Mouse (Mus musculus) cerebellum, adult 2 months (tissue): ENCODE measurements around the gene Eddm3b. TPM values are rescaled to one million over a fixed set of nuclear protein-coding genes. Genes with fewer than 3 reads are reported as not detected.
A peak's percentile ranks its signal among the peaks of the same experiment; 100 is the strongest.

Source experiments
- DNase-seq, 2 experiments: peaks; one replicate each; pipeline ENCODE4 v3.0.0; 2021
- H3K27ac ChIP-seq: fragments of 200-500 bp; 2 replicates; pipeline ENCODE4 v1.5.1; 2012; ENCODE audit warnings: low read length, control low read depth, inconsistent platforms; ENCODE audit not compliant: insufficient read depth
- H3K27me3 ChIP-seq: fragments of 200-500 bp; 2 replicates; pipeline ENCODE4 v1.6.1; 2012; ENCODE audit warnings: inconsistent platforms, mild to moderate bottlenecking, low read length, moderate library complexity; ENCODE audit not compliant: control insufficient read depth, insufficient read depth
- H3K4me1 ChIP-seq: fragments of 200-500 bp; 2 replicates; pipeline ENCODE4 v1.6.1; 2011; ENCODE audit warnings: low read length; ENCODE audit not compliant: control insufficient read depth, insufficient read depth
- H3K4me3 ChIP-seq: fragments of 200-500 bp; replicated peaks from 2 replicates; pipeline ENCODE3; 2011; ENCODE audit warnings: mild to moderate bottlenecking, low read depth, low read length, control low read depth; ENCODE audit not compliant: insufficient read depth
- CTCF ChIP-seq: fragments of 200-500 bp; IDR thresholded peaks from 2 replicates; pipeline ENCODE4 v1.5.1; 2011; ENCODE audit warnings: low read depth, mild to moderate bottlenecking, control low read depth, low read length, moderate library complexity, borderline replicate concordance; ENCODE audit not compliant: insufficient read depth
- POLR2A ChIP-seq: fragments of 200-500 bp; IDR thresholded peaks from 2 replicates; pipeline ENCODE4 v1.6.1; 2011; ENCODE audit warnings: low read length, control low read depth, borderline replicate concordance; ENCODE audit not compliant: insufficient read depth
- WGBS: fragments of 180-500 bp; shearing (Covaris S2); methylation state at CpG from one replicate; pipeline ENCODE4 v1.1.7; 2018; 5-methylcytosine and 5-hydroxymethylcytosine counted together
- polyA plus RNA-seq: library from polyadenylated mRNA; depleted of rRNA; stranded (reverse); fragments of >200 nt; gene quantifications from 2 replicates; pipeline ENCODE4 v1.2.3, GENCODE M21; 2012

Gene Eddm3b
- polyA plus RNA-seq, 1 experiment, result not detected

DNA sequence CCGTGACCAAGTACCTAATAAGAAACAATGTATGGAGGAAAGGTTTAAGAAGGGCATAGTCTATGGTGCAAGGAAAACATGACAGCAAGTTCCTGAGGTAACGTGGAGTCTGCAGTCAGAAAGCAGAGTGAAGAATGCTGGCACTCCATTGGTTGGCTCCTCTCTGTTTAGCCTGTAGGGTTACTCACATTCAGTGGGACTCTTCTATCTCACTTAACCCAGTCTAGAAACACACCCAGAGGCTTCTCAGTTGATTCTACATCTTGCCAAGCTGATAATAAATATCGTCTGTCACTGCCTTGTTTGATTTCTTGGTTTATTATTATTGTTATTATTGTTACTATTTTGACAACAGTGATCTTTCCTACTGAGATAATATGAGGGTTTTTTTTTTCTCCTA is 28.3 kb downstream of the Eddm3b start:
- Histone ChIP-seq H3K4me1 (no peaks in the 10 kb centered on the region), H3K27me3 (no peaks in the 10 kb centered on the region), H3K27ac (no peak overlapping the region), H3K4me3 (no peak overlapping the region)
- 68% methylated on average over 3 of the region's 3 CpGs for WGBS
- no peak for DNase-seq
- TF ChIP-seq POLR2A (no peak), CTCF (no peak)

DNA sequence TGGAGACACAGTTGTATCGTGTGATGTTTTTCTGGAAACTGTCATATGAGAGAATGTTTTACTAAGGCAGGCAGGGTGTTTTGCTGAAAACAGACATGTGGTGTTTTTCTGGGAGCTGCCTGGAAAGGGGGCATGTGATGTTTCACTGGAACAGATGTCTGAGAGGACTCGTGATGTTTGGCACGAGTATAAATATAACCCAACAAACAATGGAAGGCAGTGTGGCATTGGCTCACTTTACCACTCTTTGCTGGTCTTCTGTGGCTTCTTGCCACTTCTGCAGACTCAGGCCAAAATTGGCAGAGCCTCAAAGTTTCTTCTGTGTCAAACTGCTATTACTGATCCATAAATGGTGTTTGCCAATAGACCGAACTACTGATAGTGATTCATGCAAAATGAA is 29.1 kb downstream of the Eddm3b start:
- no peaks in the 10 kb centered on the region for H3K27me3 ChIP-seq
- 9% methylated on average over 4 of the region's 4 CpGs for WGBS

DNA sequence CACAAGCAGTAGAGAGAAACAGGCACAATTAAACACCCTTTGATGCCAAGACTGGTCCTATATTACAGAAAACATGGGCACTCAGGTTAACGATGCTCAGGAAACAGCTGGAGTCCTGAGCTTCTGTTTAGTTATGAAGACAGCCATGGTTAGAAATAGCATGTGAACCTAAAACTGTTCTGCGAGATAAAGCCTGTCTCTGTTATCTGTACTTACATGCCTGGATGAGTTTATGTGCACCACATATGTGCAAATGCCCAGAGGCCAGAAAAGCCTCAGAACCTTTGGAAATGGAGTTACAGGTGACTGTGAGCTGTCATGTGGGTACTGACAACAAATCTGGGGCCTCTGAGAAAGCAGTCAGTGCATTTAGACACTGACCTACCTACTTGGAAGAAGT is 29.7 kb downstream of the Eddm3b start:
- TF ChIP-seq CTCF (no peak), POLR2A (no peak)
- no peak overlapping the region for H3K4me3 ChIP-seq
- no peak overlapping the region for H3K27ac ChIP-seq
- DNase-seq, result no peak
- no peaks in the 10 kb centered on the region for H3K4me1 ChIP-seq
- 33% methylated on average over 2 of the region's 2 CpGs for WGBS
- H3K27me3 ChIP-seq, result no peaks in the 10 kb centered on the region

More for the DNA sequence above, 29.1 kb downstream of the Eddm3b start:
- Histone ChIP-seq H3K27ac (no peak overlapping the region), H3K4me3 (no peak overlapping the region), H3K4me1 (no peaks in the 10 kb centered on the region)
- TF ChIP-seq POLR2A (no peak), CTCF (no peak)
- DNase-seq, result peak in 1 of 2 experiments; percentile 5

DNA sequence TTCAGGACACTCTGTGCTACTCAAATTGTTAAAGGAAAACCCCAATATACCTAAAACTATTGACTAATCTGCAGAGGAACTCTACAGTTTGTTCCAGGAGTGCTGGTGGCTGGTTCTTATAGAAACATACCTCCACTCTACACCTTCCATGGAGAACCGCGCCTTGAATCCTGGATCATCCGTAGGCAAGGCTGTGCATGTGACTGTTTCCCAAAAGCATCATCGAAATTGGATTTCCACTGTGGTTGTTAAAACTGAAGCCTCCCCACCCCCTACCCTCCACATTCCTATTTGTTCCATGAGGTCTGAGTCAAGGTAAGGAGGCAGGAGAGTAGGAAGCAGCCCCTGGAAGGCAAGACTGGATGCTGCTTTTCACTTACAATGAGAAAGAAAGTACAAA is 30.2 kb downstream of the Eddm3b start:
- WGBS, result 96% methylated on average over 4 of the region's 4 CpGs
- H3K27ac ChIP-seq, result no peak overlapping the region

DNA sequence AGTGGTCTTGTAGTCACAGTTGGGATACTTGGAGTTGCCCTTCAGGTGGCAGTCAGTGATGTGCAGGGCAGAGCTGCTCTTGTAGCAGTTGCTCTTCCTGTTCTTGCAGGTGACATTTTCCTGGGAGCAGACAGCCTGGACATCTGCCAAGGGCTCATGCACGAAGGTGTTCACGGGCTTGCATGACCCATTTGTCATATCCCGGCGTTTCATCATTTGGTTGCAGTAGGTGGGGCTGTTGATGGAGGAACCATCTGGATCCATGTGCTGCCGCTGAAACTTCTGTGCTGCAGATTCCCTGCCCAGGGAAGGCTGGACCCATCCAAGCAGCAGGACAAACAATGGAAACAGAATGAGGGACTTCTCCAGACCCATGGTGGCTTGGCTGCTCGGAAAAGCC is 31.3 kb downstream of the Eddm3b start:
- Histone ChIP-seq H3K4me3 (no peak overlapping the region), H3K27me3 (no peaks in the 10 kb centered on the region), H3K4me1 (no peaks in the 10 kb centered on the region), H3K27ac (no peak overlapping the region)
- peak; percentile 15 to 17 for DNase-seq
- 42% methylated on average over 6 of the region's 6 CpGs for WGBS
- no peak for TF ChIP-seq POLR2A
- no peak for TF ChIP-seq CTCF

More for the DNA sequence above, 30.2 kb downstream of the Eddm3b start:
- H3K4me3 ChIP-seq, result no peak overlapping the region
- TF ChIP-seq CTCF, result no peak
- no peak for TF ChIP-seq POLR2A
- no peak for DNase-seq
- H3K27me3 ChIP-seq, result no peaks in the 10 kb centered on the region
- no peaks in the 10 kb centered on the region for H3K4me1 ChIP-seq

DNA sequence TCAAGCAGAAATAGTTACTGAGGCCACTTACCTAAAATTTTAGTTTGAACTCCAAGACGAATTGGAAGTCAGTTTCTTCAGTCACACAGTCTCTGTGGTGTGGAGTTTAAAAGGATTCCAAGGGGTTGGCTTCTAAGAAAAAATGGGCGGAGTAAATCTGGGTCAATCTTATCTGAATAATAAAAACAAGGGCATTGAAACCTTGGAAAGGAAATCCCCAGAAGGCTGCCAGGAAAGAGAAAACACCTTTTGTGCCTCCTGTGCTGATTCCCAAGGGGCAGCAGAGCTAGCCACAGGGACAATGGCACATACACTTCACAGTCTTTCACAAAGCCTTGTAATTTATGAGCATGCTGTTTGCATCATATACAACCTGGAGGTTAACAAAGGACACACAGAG is 32.5 kb downstream of the Eddm3b start, which contains the start of gene Rnase1:
TSS of gene Rnase1 (minus strand) at position 101 of the 400 bp plus-strand sequence.
- WGBS, result 60% methylated on average over 2 of the region's 2 CpGs
- DNase-seq, result no peak
- no peaks in the 10 kb centered on the region for H3K27me3 ChIP-seq
- no peak within 1 kb of the TSS for H3K4me3 ChIP-seq
- no peak within 1 kb of the TSS for H3K27ac ChIP-seq
- no peak for TF ChIP-seq POLR2A
- no peak for TF ChIP-seq CTCF
- no peaks in the 10 kb centered on the region for H3K4me1 ChIP-seq

DNA sequence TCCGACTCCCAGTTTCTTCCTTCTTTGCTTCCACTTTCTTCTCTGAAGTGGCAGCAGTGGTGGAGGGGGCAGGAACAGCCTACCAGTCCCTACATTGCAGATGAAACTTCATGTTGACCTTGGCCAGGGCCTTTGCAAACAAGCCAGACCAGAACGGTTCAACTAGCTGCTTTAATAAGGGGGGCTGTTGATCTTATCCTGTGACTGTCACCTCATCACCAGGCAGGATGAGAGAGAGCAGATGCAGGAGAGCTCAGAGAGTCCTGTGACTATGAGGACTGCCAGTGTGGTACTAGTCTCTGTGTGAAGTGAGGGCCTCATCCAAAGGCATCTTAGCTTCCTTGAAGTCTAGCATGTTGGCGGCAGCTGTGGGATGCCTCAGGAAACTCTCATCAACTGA is 33.8 kb downstream of the Eddm3b start:
- H3K4me3 ChIP-seq, result no peak overlapping the region
- TF ChIP-seq CTCF, result no peak
- TF ChIP-seq POLR2A, result no peak
- H3K27ac ChIP-seq, result no peak overlapping the region
- WGBS, result 77% methylated on average over 3 of the region's 3 CpGs
- no peaks in the 10 kb centered on the region for H3K4me1 ChIP-seq
- DNase-seq, result no peak
- H3K27me3 ChIP-seq, result no peaks in the 10 kb centered on the region

DNA sequence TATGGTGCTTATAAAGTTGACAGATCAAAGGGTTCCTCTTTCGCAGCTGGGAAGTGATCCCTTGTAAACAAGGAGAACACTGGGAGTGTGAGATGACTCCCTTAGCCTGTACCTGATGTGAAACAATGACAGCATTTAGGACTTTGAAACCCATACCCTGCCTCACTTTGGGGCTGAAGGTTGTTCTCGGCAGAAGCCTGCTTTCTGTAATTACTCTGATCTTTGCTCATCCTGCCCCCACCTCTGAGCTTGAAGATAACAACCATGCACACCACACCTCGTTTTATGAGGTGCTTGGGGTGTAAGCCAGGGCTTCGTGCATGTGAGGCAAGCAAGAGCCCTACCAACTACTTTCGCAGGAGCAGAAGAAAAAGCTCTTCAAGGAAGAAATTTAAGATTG is 34.9 kb downstream of the Eddm3b start:
- Histone ChIP-seq H3K4me3 (no peak overlapping the region), H3K27ac (no peak overlapping the region), H3K4me1 (no peaks in the 10 kb centered on the region), H3K27me3 (no peaks in the 10 kb centered on the region)
- 69% methylated on average over 5 of the region's 5 CpGs for WGBS
- TF ChIP-seq POLR2A, result no peak
- no peak for DNase-seq
